Mouse (Mus musculus) thymus, postnatal 0 days (tissue): Measurements from ENCODE around the gene Bbc3. TPM values are rescaled to one million over a fixed set of nuclear protein-coding genes. Genes with fewer than 3 reads are reported as not detected.

ENCODE experiments used
- DNase-seq: peaks from one replicate; pipeline ENCODE4 v3.0.0-alpha.2; 2015; ENCODE audit warnings: low spot score
- polyA plus RNA-seq: library from polyadenylated mRNA; unstranded; fragments of >200 nt; fragmentation: Nextera tagmentation; extraction: Ambion mirVana; gene quantifications from 2 replicates; pipeline ENCODE4 v1.2.1, GENCODE M21; 2015

Bbc3 gene
- polyA plus RNA-seq, 1 experiment from 2014 or later, result 9.2 TPM

- DNase-seq, result no peak
Observed at GRCm38 (mm10) chr7:16315222-16315759, 7.1 kb downstream of the Bbc3 start.

- DNase-seq, result no peak
Observed at GRCm38 (mm10) chr7:16317094-16317493, 8.9 kb downstream of the Bbc3 start.

- DNase-seq, result no peak
Observed at GRCm38 (mm10) chr7:16319216-16319615, 11.0 kb downstream of the Bbc3 start.

GRCm38 (mm10) chr7:16320479-16320878, 12.3 kb downstream of the Bbc3 start:
- no peak for DNase-seq

- no peak for DNase-seq
Observed at GRCm38 (mm10) chr7:16324661-16325060, 16.5 kb downstream of the Bbc3 start.

- peak; percentile 79 for DNase-seq
Observed at GRCm38 (mm10) chr7:16325920-16326606, 17.9 kb downstream of the Bbc3 start.

GRCm38 (mm10) chr7:16326607-16326971, 18.4 kb downstream of the Bbc3 start:
- no peak for DNase-seq

- DNase-seq, result no peak
Observed at GRCm38 (mm10) chr7:16329146-16329545, 21.0 kb downstream of the Bbc3 start.

- DNase-seq, result peak; percentile 26
Observed at GRCm38 (mm10) chr7:16337733-16338132, 29.5 kb downstream of the Bbc3 start.

- peak; percentile 17 for DNase-seq
Observed at GRCm38 (mm10) chr7:16344598-16344997, 36.4 kb downstream of the Bbc3 start.

GRCm38 (mm10) chr7:16345297-16345696, 37.1 kb downstream of the Bbc3 start:
- no peak for DNase-seq

- DNase-seq, result no peak
Observed at GRCm38 (mm10) chr7:16349999-16350398, 41.8 kb downstream of the Bbc3 start.

- no peak for DNase-seq
Observed at GRCm38 (mm10) chr7:16355854-16356594, 47.8 kb downstream of the Bbc3 start.

GRCm38 (mm10) chr7:16357602-16358001, 49.4 kb downstream of the Bbc3 start:
- no peak for DNase-seq

- peak; percentile 83 for DNase-seq
Observed at GRCm38 (mm10) chr7:16364319-16364718, 56.1 kb downstream of the Bbc3 start.

GRCm38 (mm10) chr7:16364901-16365500, 56.8 kb downstream of the Bbc3 start:
- no peak for DNase-seq

GRCm38 (mm10) chr7:16366133-16366646, 58.0 kb downstream of the Bbc3 start:
- no peak for DNase-seq

- DNase-seq, result no peak
Observed at GRCm38 (mm10) chr7:16366669-16367068, 58.5 kb downstream of the Bbc3 start.
